Comparison of ENCODE assay signal across 8 mouse cellular contexts in genomic region chr4:152263512-152264176, GRCm38 (mm10). TPM values are rescaled to one million over a fixed set of nuclear protein-coding genes. Genes with fewer than 3 reads are reported as not detected.
DNase-seq lines count a peak whose midpoint lies in the region; ATAC-seq and TF ChIP-seq lines count a peak whose summit lies in the region.

No protein-coding gene starts in this region.

- ATAC-seq in forebrain, postnatal 0 days: peak; percentile 23; the same call in 1 of the 2 replicates
- ATAC-seq in forebrain, embryonic 16.5 days: no peak
- ATAC-seq in embryonic facial prominence, embryonic 14.5 days (ENCODE audit: low read depth): 0 out of 2 replicates have a peak, but pooled peaks have one; percentile 58
- peak; percentile 19; the same call in 1 of the 2 replicates for ATAC-seq in limb, embryonic 13.5 days (ENCODE audit: low FRiP score, low read depth)

- H3K9ac ChIP-seq in forebrain, postnatal 0 days: no peak overlapping the region
- H3K9ac ChIP-seq in forebrain, embryonic 16.5 days (replicated peaks; ENCODE audit: low read depth, low read length): no peak overlapping the region
- peak overlapping the region; percentile 4; the same call in 1 of the 2 replicates for H3K9ac ChIP-seq in ES-Bruce4 (ENCODE audit: low read depth, poor library complexity, severe bottlenecking)
- no peak overlapping the region for H3K9ac ChIP-seq in embryonic facial prominence, embryonic 14.5 days (ENCODE audit: low read depth, low read length)
- no peak overlapping the region for H3K9ac ChIP-seq in limb, embryonic 13.5 days

- H3K36me3 ChIP-seq in forebrain, postnatal 0 days (ENCODE audit: insufficient read depth): peaks cover 26% of the 10 kb centered on the region; the same call in 1 of the 2 replicates
- H3K36me3 ChIP-seq in forebrain, embryonic 16.5 days (ENCODE audit: control insufficient read depth, insufficient read depth): no peaks in the 10 kb centered on the region
- no peaks in the 10 kb centered on the region for H3K36me3 ChIP-seq in ES-Bruce4 (ENCODE audit: control insufficient read depth, insufficient read depth, low read length, poor library complexity, severe bottlenecking)
- H3K36me3 ChIP-seq in embryonic facial prominence, embryonic 14.5 days (ENCODE audit: control insufficient read depth, insufficient read depth, low read length): no peaks in the 10 kb centered on the region
- no peaks in the 10 kb centered on the region for H3K36me3 ChIP-seq in limb, embryonic 13.5 days

- H3K27ac ChIP-seq in forebrain, postnatal 0 days (ENCODE audit: low read depth, low read length): no peak overlapping the region
- H3K27ac ChIP-seq in forebrain, embryonic 16.5 days (ENCODE audit: low read length): no peak overlapping the region
- H3K27ac ChIP-seq in ES-Bruce4 (ENCODE audit: insufficient read depth, low read length): peak overlapping the region; percentile 19; the same call in 1 of the 2 replicates
- no peak overlapping the region for H3K27ac ChIP-seq in embryonic facial prominence, embryonic 14.5 days (replicated peaks; ENCODE audit: low read depth, low read length)
- no peak overlapping the region for H3K27ac ChIP-seq in limb, embryonic 13.5 days

- H3K4me2 ChIP-seq in forebrain, postnatal 0 days (ENCODE audit: low read depth): no peak overlapping the region
- H3K4me2 ChIP-seq in forebrain, embryonic 16.5 days (ENCODE audit: low read length): no peak overlapping the region
- no peak overlapping the region for H3K4me2 ChIP-seq in embryonic facial prominence, embryonic 14.5 days (ENCODE audit: low read depth, low read length)
- H3K4me2 ChIP-seq in limb, embryonic 13.5 days (replicated peaks): no peak overlapping the region

- H3K4me3 ChIP-seq in forebrain, postnatal 0 days (ENCODE audit: low read depth, low read length): no peak overlapping the region
- no peak overlapping the region for H3K4me3 ChIP-seq in forebrain, embryonic 16.5 days (replicated peaks; ENCODE audit: low read length)
- H3K4me3 ChIP-seq in ES-Bruce4 (ENCODE audit: low read depth, low read length): peak overlapping the region; percentile 22
- no peak overlapping the region for H3K4me3 ChIP-seq in embryonic facial prominence, embryonic 14.5 days (ENCODE audit: low read depth, low read length)
- no peak overlapping the region for H3K4me3 ChIP-seq in limb, embryonic 13.5 days

- no peaks in the 10 kb centered on the region for H3K9me3 ChIP-seq in forebrain, postnatal 0 days (ENCODE audit: low read length)
- H3K9me3 ChIP-seq in forebrain, embryonic 16.5 days (ENCODE audit: control insufficient read depth, low read length): no peaks in the 10 kb centered on the region
- no peaks in the 10 kb centered on the region for H3K9me3 ChIP-seq in ES-Bruce4 (replicated peaks; ENCODE audit: control insufficient read depth, insufficient read depth, low read length, poor library complexity, severe bottlenecking)
- H3K9me3 ChIP-seq in embryonic facial prominence, embryonic 14.5 days (ENCODE audit: control insufficient read depth, low read length): no peaks in the 10 kb centered on the region
- no peaks in the 10 kb centered on the region for H3K9me3 ChIP-seq in limb, embryonic 13.5 days

- no peak for DNase-seq in forebrain, postnatal 0 days
- peak; percentile 73 for DNase-seq in embryonic facial prominence, embryonic 14.5 days (ENCODE audit: low spot score)
- no peak for DNase-seq in left cerebral cortex, postnatal 14 days (ENCODE audit: low spot score in 2 of 2)
- no peak for DNase-seq in right cerebral cortex, postnatal 25 days
- no peak for DNase-seq in frontal cortex, postnatal 25 days (ENCODE audit: low spot score in 2 of 2)

- intact Hi-C loops in left cerebral cortex, postnatal 14 days (cut with DNase I): loop anchor here (5.0 kb wide), 1 partner anchor 36 kb away; no protein-coding TSS in a partner anchor

- no peak for TF ChIP-seq EP300 in ES-Bruce4 (IDR thresholded peaks at IDR 0.05; ENCODE audit: insufficient read depth, low read depth, low read length)

- TF ChIP-seq POLR2A in ES-Bruce4 (IDR thresholded peaks at IDR 0.05; ENCODE audit: insufficient read depth, low read length): peak; percentile 40

- H3K27me3 ChIP-seq in forebrain, postnatal 0 days (ENCODE audit: insufficient read depth, low read length): no peaks in the 10 kb centered on the region
- H3K27me3 ChIP-seq in forebrain, embryonic 16.5 days (replicated peaks; ENCODE audit: control insufficient read depth, insufficient read depth, low read length): no peaks in the 10 kb centered on the region
- H3K27me3 ChIP-seq in ES-Bruce4 (ENCODE audit: control insufficient read depth, insufficient read depth, low read length, poor library complexity, severe bottlenecking): no peaks in the 10 kb centered on the region
- H3K27me3 ChIP-seq in embryonic facial prominence, embryonic 14.5 days (replicated peaks; ENCODE audit: control insufficient read depth, insufficient read depth, low read length): no peaks in the 10 kb centered on the region
- no peaks in the 10 kb centered on the region for H3K27me3 ChIP-seq in limb, embryonic 13.5 days

- WGBS in forebrain, postnatal 0 days: 39% methylated on average over 10 of the region's 10 CpGs
- WGBS in forebrain, embryonic 16.5 days: 34% methylated on average over 10 of the region's 10 CpGs
- 24% methylated on average over 9 of the region's 10 CpGs for WGBS in embryonic facial prominence, embryonic 14.5 days
- 31% methylated on average over 10 of the region's 10 CpGs for WGBS in limb, embryonic 13.5 days

- no peak for TF ChIP-seq CTCF in forebrain, postnatal 0 days (IDR thresholded peaks at IDR 0.05; ENCODE audit: low read depth)
- TF ChIP-seq CTCF in ES-Bruce4 (IDR thresholded peaks at IDR 0.05; ENCODE audit: low read depth, low read length): no peak

- peaks cover 3% of the 10 kb centered on the region; the same call in 1 of the 2 replicates for H3K4me1 ChIP-seq in forebrain, postnatal 0 days (ENCODE audit: insufficient read depth)
- peaks cover 25% of the 10 kb centered on the region for H3K4me1 ChIP-seq in forebrain, embryonic 16.5 days (replicated peaks; ENCODE audit: control insufficient read depth, insufficient read depth, low read length)
- peaks cover 5% of the 10 kb centered on the region for H3K4me1 ChIP-seq in ES-Bruce4 (ENCODE audit: control insufficient read depth, insufficient read depth, low read length)
- peaks cover 18% of the 10 kb centered on the region for H3K4me1 ChIP-seq in embryonic facial prominence, embryonic 14.5 days (ENCODE audit: control insufficient read depth, insufficient read depth, low read length)
- H3K4me1 ChIP-seq in limb, embryonic 13.5 days: peaks cover 27% of the 10 kb centered on the region

RNA-seq across cellular contexts. Expression of gene Gpr153, which starts 10.4 kb away (rescaled TPM):
- 53.3 and 71.4 TPM in 2 replicates for total RNA-seq in forebrain, postnatal 0 days (2014; rRNA removed)
- 8.2 and 11.4 TPM in 2 replicates for polyA plus RNA-seq in forebrain, postnatal 0 days (2015; fragmentation: Nextera tagmentation; extraction: Ambion mirVana)
- 4.4 and 6.2 TPM in 2 replicates for polyA plus RNA-seq in forebrain, embryonic 16.5 days (2015; fragmentation: Nextera tagmentation; extraction: Ambion mirVana)
- polyA plus RNA-seq in ES-Bruce4 (2011; ENCODE audit: insufficient read depth, insufficient read length, low read depth, missing spikeins): 7.2 and 7.9 TPM in 2 replicates
- 36.7 and 40.7 TPM in 2 replicates for polyA plus RNA-seq in embryonic facial prominence, embryonic 14.5 days (2014; fragmentation: Nextera tagmentation; extraction: Ambion mirVana)
- 9.8 and 10.6 TPM in 2 replicates for polyA plus RNA-seq in limb, embryonic 13.5 days (2015; fragmentation: Nextera tagmentation; extraction: Ambion mirVana)
- total RNA-seq in left cerebral cortex, postnatal 14 days (2021): 10 to 100 TPM; 31.2 to 31.6 TPM

RNA-seq across cellular contexts. Expression of gene Hes3, which starts 27.8 kb away (rescaled TPM):
- total RNA-seq in forebrain, postnatal 0 days (2014; rRNA removed): 0.57 TPM in 1 of 2 replicates, not detected in the other
- polyA plus RNA-seq in forebrain, postnatal 0 days (2015; fragmentation: Nextera tagmentation; extraction: Ambion mirVana): 0.13 TPM in 1 of 2 replicates, not detected in the other
- not detected in 2 replicates for polyA plus RNA-seq in forebrain, embryonic 16.5 days (2015; fragmentation: Nextera tagmentation; extraction: Ambion mirVana)
- polyA plus RNA-seq in ES-Bruce4 (2011; ENCODE audit: insufficient read depth, insufficient read length, low read depth, missing spikeins): not detected in 2 replicates
- polyA plus RNA-seq in embryonic facial prominence, embryonic 14.5 days (2014; fragmentation: Nextera tagmentation; extraction: Ambion mirVana): not detected in 2 replicates
- polyA plus RNA-seq in limb, embryonic 13.5 days (2015; fragmentation: Nextera tagmentation; extraction: Ambion mirVana): not detected in 2 replicates
- total RNA-seq in left cerebral cortex, postnatal 14 days (2021): under 1 TPM; 0.20 to 0.42 TPM

RNA-seq across cellular contexts. Expression of gene Icmt, which starts 33.4 kb away (rescaled TPM):
- total RNA-seq in forebrain, postnatal 0 days (2014; rRNA removed): 24.4 and 28.5 TPM in 2 replicates
- 9.8 and 12.7 TPM in 2 replicates for polyA plus RNA-seq in forebrain, postnatal 0 days (2015; fragmentation: Nextera tagmentation; extraction: Ambion mirVana)
- 20.7 and 21.3 TPM in 2 replicates for polyA plus RNA-seq in forebrain, embryonic 16.5 days (2015; fragmentation: Nextera tagmentation; extraction: Ambion mirVana)
- polyA plus RNA-seq in ES-Bruce4 (2011; ENCODE audit: insufficient read depth, insufficient read length, low read depth, missing spikeins): 21.4 and 22.8 TPM in 2 replicates
- polyA plus RNA-seq in embryonic facial prominence, embryonic 14.5 days (2014; fragmentation: Nextera tagmentation; extraction: Ambion mirVana): 25.1 and 26.9 TPM in 2 replicates
- 21.8 and 27.0 TPM in 2 replicates for polyA plus RNA-seq in limb, embryonic 13.5 days (2015; fragmentation: Nextera tagmentation; extraction: Ambion mirVana)
- 10 to 100 TPM; 43.1 to 45.0 TPM for total RNA-seq in left cerebral cortex, postnatal 14 days (2021)

RNA-seq across cellular contexts. Expression of gene Rnf207, which starts 55.1 kb away (rescaled TPM):
- 2.6 and 4.4 TPM in 2 replicates for total RNA-seq in forebrain, postnatal 0 days (2014; rRNA removed)
- 2.7 and 4.2 TPM in 2 replicates for polyA plus RNA-seq in forebrain, postnatal 0 days (2015; fragmentation: Nextera tagmentation; extraction: Ambion mirVana)
- polyA plus RNA-seq in forebrain, embryonic 16.5 days (2015; fragmentation: Nextera tagmentation; extraction: Ambion mirVana): 2.4 and 4.0 TPM in 2 replicates
- polyA plus RNA-seq in ES-Bruce4 (2011; ENCODE audit: insufficient read depth, insufficient read length, low read depth, missing spikeins): 3.2 and 4.2 TPM in 2 replicates
- polyA plus RNA-seq in embryonic facial prominence, embryonic 14.5 days (2014; fragmentation: Nextera tagmentation; extraction: Ambion mirVana): 0.56 and 0.84 TPM in 2 replicates
- 0.32 and 0.34 TPM in 2 replicates for polyA plus RNA-seq in limb, embryonic 13.5 days (2015; fragmentation: Nextera tagmentation; extraction: Ambion mirVana)
- 1 to 10 TPM; 5.3 to 7.4 TPM for total RNA-seq in left cerebral cortex, postnatal 14 days (2021)
